Mouse (Mus musculus): ENCODE results near the gene Lrmda.

Gene Lrmda

GRCm38 (mm10) chr14:22425018-22425534 lies 405.6 kb downstream of the Lrmda start:
- no peak for DNase-seq

GRCm38 (mm10) chr14:22435441-22435840 lies 415.9 kb downstream of the Lrmda start:
- no peak for DNase-seq

- no peak for DNase-seq
Observed at GRCm38 (mm10) chr14:22435860-22436377, 416.4 kb downstream of the Lrmda start.

- no peak for DNase-seq
Observed at GRCm38 (mm10) chr14:22440341-22440999, 421.0 kb downstream of the Lrmda start.

GRCm38 (mm10) chr14:22441859-22442447 lies 422.4 kb downstream of the Lrmda start:
- no peak for DNase-seq

- no peak for DNase-seq
Observed at GRCm38 (mm10) chr14:22442719-22443118, 423.2 kb downstream of the Lrmda start.

GRCm38 (mm10) chr14:22444541-22444940 lies 425.0 kb downstream of the Lrmda start:
- DNase-seq = no peak

GRCm38 (mm10) chr14:22445161-22445821 lies 425.8 kb downstream of the Lrmda start:
- peak; percentile 13 to 18 for DNase-seq

- DNase-seq = peak in 1 of 2 experiments; percentile 11
Observed at GRCm38 (mm10) chr14:22445841-22446570, 426.5 kb downstream of the Lrmda start.

- no peak for DNase-seq
Observed at GRCm38 (mm10) chr14:22451603-22452002, 432.1 kb downstream of the Lrmda start.

- no peak for DNase-seq
Observed at GRCm38 (mm10) chr14:22464314-22464713, 444.8 kb downstream of the Lrmda start.

- DNase-seq = no peak
Observed at GRCm38 (mm10) chr14:22471041-22471440, 451.5 kb downstream of the Lrmda start.

GRCm38 (mm10) chr14:22473451-22473850 lies 453.9 kb downstream of the Lrmda start:
- DNase-seq = no peak

GRCm38 (mm10) chr14:22473991-22474390 lies 454.5 kb downstream of the Lrmda start:
- DNase-seq = no peak

GRCm38 (mm10) chr14:22493326-22493725 lies 473.8 kb downstream of the Lrmda start:
- DNase-seq = no peak

- DNase-seq = no peak
Observed at GRCm38 (mm10) chr14:22494290-22494689, 474.8 kb downstream of the Lrmda start.

GRCm38 (mm10) chr14:22494866-22495265 lies 475.4 kb downstream of the Lrmda start:
- no peak for DNase-seq

GRCm38 (mm10) chr14:22495286-22495685 lies 475.8 kb downstream of the Lrmda start:
- DNase-seq = no peak

GRCm38 (mm10) chr14:22497636-22498131 lies 478.2 kb downstream of the Lrmda start:
- no peak for DNase-seq

- no peak for DNase-seq
Observed at GRCm38 (mm10) chr14:22509747-22510530, 490.4 kb downstream of the Lrmda start.

- DNase-seq = no peak
Observed at GRCm38 (mm10) chr14:22510531-22510785, 490.9 kb downstream of the Lrmda start.

Measured in cerebellum, postnatal 25 days (tissue).